Mouse (Mus musculus): ENCODE measurements at regions not wholly inside any gene's neighbourhood (a gene's known extent, or its start where the extent isn't known, plus 50 kb on each side); places are given as distances from the start of the nearest gene placed in this dataset.
"Not testable (repeated sequence)": the region's sequence is repeated elsewhere in the genome, so short reads cannot be mapped to it uniquely, and the experiment has no call there.

- peak; percentile 11 for DNase-seq (ENCODE audit: low spot score)
Observed at GRCm38 (mm10) chr12:22156467-22157037, 739.1 kb upstream of the Ywhaq start.

- DNase-seq (ENCODE audit: low spot score) = not testable (repeated sequence)
Observed at GRCm38 (mm10) chr12:22155341-22155740, 737.9 kb upstream of the Ywhaq start.

Measured in urinary bladder, postnatal 25 days (tissue).